Mouse (Mus musculus) heart, postnatal 0 days (tissue): ENCODE results near the gene Nr0b2.

ENCODE experiments used
- CTCF ChIP-seq: IDR thresholded peaks from 2 replicates; pipeline ENCODE4 v1.5.1; 2016; ENCODE audit warnings: antibody characterized with exemption, control low read depth, low read depth
- EP300 ChIP-seq: IDR thresholded peaks from 2 replicates; pipeline ENCODE4 v1.6.1; 2016; ENCODE audit warnings: antibody characterized with exemption, low read depth

DNA sequence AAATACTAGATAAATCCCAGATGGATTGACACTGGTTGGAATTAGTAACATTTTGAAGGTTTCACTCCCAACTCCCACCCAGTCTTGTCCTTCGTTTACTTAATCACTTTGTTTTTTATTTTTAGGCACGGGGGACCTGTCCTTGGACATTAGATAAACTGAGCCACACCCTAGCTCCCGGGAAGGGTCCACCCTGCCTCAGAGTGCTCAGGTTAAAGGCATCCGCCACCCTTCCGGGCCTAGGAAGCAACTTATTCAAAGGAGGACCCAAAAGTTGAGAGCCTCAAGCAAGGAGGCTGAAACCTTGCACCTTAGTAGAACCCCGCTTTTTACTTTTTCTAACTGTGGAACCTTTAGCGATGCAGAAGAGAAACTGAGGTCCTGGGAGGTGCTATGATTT lies 45.9 kb downstream of the Nr0b2 start:
- no peak for TF ChIP-seq CTCF
- TF ChIP-seq EP300 = no peak
